Mouse (Mus musculus) T-helper 1 cell (primary cell): ENCODE measurements around the gene Helb.

Experiments
- in situ Hi-C: fragments of 300-600 bp; cut with MboI, MseI; formaldehyde crosslinking; loops from one replicate; pipeline ENCODE4 v1.15.1; 2025; ENCODE audit warnings: high pct_unique_total_duplicates

Gene Helb

GRCm38 (mm10) chr10:120112507-120113396, at the start of gene Helb:
Gene Helb, minus strand, starts transcription at chr10:120112987.
- in situ Hi-C loops = loop anchor here (10.0 to 25.0 kb wide), 2 partner anchors 878 to 1250 kb away; partner anchors contain the start of gene Dyrk2

GRCm38 (mm10) chr10:120160533-120160932, 47.7 kb upstream of the Helb start:
- in situ Hi-C loops = no loop called here

DNA sequence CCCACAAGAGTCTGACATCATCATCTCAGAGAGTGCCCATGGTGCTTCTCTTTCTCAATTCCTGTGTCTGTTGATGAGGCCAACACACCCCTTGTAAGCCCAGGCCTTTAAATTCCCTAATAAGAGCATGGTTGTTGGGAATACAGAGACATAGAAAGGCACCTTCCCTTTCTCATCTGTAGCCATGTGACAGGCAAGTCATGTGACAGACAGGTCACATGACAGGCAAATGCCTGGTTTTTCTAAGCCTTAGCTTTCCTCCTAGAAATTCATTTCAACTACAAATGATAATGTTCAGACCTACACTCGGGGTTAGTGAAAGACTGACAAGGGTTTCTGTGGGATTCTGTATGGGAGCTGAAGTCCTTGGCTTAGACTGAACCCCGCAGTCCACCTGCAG, 41.1 kb upstream of the Helb start:
- in situ Hi-C loops = no loop called here

DNA sequence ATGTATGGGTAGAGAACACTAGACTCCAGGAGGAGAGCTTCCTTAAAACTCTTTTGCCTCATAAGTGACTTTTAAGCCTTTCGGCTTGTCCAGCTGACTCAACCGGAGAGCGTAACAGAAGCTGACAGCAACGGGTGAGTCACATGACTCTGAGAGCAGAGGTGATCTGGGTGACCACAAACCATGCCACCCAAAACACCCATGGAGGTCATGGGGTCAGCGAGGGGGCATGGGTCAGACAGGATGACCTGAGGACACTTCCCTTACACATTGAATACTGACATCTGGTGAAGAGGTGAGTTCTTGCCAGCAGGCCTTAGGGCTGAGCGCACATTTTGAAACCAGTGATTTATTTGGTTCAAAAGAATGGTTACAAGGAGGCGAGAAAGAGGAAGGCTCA, 38.9 kb upstream of the Helb start:
- in situ Hi-C loops = no loop called here

- in situ Hi-C loops = no loop called here
These were observed 28.2 kb upstream of the Helb start for GRCm38 (mm10) chr10:120140916-120141516.

- in situ Hi-C loops = no loop called here
These were observed 27.4 kb upstream of the Helb start for GRCm38 (mm10) chr10:120140193-120140592.

GRCm38 (mm10) chr10:120136020-120136562, 23.3 kb upstream of the Helb start:
- in situ Hi-C loops = no loop called here

GRCm38 (mm10) chr10:120133697-120134096, 20.9 kb upstream of the Helb start:
- in situ Hi-C loops = no loop called here

DNA sequence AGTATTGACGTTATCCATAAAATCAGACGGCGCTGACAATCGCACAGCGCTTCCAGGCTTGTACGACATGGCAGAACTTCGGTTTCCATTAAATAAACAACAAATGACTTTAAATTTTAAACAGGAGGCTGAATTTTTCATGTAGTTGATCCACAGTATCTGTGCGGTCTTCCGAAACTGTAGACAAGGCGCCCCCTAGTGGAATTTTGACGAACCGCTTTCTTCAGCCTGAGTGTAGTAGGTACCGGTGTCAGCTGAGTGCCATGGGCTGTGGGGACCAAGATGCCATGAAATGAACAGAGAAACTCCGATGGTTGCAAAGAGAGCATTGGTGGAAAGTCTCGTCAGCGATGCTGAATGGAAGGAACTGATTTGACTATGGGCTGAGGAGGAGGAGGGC, 17.8 kb upstream of the Helb start:
- in situ Hi-C loops = no loop called here

DNA sequence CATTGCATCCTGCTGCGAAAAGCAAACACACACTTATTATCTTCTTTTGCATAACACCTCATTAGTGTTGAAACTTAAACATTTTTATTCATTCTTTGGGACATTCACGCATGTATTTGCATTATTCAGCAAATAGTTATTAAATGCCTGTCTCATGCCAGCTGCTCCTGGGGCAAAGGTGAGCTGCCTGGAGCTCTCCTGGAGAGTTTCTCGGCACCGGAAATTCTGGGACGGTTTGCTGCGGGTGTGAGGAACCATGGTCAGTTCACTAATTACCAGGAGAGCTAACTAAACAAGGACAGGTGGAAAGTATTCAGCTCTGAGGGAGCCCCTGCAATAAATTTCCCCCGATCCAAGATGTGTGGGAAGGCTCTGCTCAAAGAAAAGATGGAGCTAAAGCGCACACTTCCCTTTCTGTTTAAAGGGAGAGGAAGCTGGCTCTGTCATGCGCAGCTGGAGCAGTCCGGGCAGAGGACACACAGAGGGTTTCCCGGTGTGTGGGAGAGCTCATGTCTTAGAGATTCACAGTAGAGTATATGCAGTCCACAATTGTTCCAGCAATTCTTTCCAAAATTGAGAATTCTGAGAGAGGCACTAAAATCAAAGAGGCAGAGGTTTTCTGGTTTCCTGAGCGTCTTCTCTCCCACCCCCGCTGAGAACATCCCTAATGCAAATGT, 16.0 kb upstream of the Helb start:
- in situ Hi-C loops = no loop called here

GRCm38 (mm10) chr10:120125465-120125857, 12.7 kb upstream of the Helb start:
- in situ Hi-C loops = no loop called here

DNA sequence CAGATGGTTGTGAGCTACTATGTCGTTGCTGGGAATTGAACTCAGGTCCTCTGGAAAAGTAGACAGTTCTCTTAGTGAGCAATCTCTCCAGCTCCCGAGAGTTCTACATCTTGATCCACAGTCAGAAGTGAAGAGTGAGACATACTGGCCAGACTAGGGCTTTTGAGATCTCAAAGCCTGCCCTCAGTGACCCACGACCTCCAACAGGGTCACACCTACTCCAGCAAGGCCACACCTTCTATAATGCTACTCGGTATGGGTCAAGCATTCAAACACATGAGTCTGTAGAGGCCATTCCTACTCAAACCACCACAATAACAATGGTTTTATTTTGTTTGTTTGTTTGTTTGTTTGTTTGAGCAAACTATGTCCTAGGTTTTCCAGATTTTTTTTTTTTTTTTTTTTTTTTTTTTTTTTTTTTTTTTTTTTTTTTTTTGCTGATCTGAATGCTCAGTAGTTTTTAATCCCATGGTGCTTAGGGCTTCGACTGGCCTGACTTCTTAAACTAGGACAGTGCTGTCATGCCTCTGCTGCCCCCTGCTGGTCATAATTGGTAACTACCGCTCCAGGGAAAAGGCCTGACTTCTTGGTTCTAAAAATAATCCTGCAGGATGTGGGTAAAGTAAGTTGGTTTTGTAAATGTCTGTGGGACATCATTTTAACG, 12.1 kb upstream of the Helb start:
- in situ Hi-C loops = loop anchor here (5.0 to 25.0 kb wide), 2 partner anchors 323 to 1263 kb away; partner anchors contain the start of gene Dyrk2

- in situ Hi-C loops = loop anchor here (5.0 to 25.0 kb wide), 2 partner anchors 321 to 1261 kb away; partner anchors contain the start of gene Dyrk2
These were observed 10.9 kb upstream of the Helb start for GRCm38 (mm10) chr10:120123721-120124120.

GRCm38 (mm10) chr10:120115249-120115648, 2.5 kb upstream of the Helb start:
- in situ Hi-C loops = loop anchor here (10.0 to 25.0 kb wide), 2 partner anchors 880 to 1253 kb away; partner anchors contain the start of gene Dyrk2

DNA sequence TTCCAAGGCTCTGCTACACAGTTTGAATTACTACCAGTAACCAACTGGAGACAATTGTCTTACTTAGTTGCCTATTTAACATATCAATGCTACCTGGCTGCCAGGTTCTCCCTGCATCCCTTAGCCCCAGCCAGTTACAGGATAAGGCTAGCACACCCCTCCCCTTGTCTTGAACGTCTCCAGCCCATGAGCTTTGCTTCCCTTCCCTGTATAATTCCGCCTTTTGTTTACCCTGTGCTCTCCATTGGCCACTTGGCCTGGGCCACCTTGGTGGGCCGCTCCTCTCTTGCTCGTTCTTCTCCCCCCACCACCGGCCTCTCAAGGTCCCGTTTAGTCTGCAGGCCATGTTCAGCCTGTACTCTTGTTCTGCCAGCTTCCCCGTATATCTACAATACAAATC, 1.7 kb upstream of the Helb start:
- in situ Hi-C loops = loop anchor here (10.0 to 25.0 kb wide), 2 partner anchors 880 to 1252 kb away; partner anchors contain the start of gene Dyrk2

GRCm38 (mm10) chr10:120113980-120114379, 1.2 kb upstream of the Helb start:
- in situ Hi-C loops = loop anchor here (10.0 to 25.0 kb wide), 2 partner anchors 879 to 1252 kb away; partner anchors contain the start of gene Dyrk2

GRCm38 (mm10) chr10:120113482-120113881, 695 bp upstream of the Helb start:
- in situ Hi-C loops = loop anchor here (10.0 to 25.0 kb wide), 2 partner anchors 879 to 1251 kb away; partner anchors contain the start of gene Dyrk2

DNA sequence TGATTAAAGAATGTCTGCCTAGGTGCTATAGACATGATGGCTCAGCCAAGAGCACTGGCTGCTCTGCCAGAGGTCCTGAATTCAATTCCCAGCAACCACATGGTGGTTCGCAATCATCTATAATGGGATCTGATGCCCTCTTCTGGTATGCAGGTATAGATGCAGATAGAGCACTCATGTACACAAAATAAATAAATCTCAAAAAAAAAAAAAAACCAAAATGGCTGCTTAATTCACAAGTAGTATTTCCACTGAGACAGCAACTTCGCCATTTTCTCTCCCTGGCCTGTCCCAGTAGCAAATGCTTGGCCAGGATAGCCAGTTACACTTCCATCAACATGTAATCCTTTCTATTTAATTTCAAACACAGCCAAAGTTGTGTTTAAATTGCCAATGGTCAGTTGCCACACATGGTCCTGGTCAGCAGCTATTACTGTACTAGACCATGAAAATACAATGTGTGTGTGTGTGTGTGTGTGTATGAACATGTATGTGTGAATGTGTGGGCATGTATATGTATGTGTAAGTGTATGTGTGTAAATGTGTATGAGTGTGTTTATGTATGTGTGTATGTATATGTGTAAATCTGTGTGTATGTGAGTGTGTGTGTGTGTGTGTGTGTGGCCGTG, 982 bp downstream of the Helb start:
- in situ Hi-C loops = loop anchor here (10.0 to 25.0 kb wide), 2 partner anchors 877 to 1250 kb away; partner anchors contain the start of gene Dyrk2

- in situ Hi-C loops = loop anchor here (25.0 kb wide), 1 partner anchor 1239 kb away; the partner anchor contains the start of gene Dyrk2
These were observed 12.0 kb downstream of the Helb start for GRCm38 (mm10) chr10:120100806-120101205.

DNA sequence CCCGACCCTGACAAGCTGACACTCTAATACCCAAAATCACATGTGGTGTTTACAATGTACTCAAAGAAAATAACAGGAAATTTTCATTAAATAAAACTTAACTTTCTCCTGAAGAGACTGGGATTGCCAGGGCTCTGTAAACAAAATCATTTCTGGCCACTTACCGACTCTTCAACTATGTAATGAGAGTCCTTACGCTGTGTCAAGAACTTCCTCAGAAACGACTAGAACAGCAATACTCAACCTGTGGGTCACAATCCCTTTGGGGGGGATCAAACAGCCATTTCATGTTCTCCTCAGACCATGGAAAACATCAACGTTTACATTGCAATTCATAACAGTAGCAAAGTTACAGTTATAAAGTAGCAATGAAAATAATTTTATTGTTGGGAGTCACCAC, 15.2 kb downstream of the Helb start:
- in situ Hi-C loops = loop anchor here (10.0 kb wide), 1 partner anchor 1737 kb away; no protein-coding TSS in a partner anchor
